Mouse (Mus musculus) left cerebral cortex, postnatal 25 days (tissue): ENCODE measurements around the gene Wipf2. TPM values are rescaled to one million over a fixed set of nuclear protein-coding genes. Genes with fewer than 3 reads are reported as not detected.

Experiments used
- DNase-seq, 2 experiments: peaks; one replicate each; pipeline ENCODE4 v3.0.0; 2022; ENCODE audit warnings: low spot score in 2 of 2, mixed read lengths in 1 of 2
- intact Hi-C: fragments of 180-260 bp; cut with DNase I; formaldehyde crosslinking; loops from one replicate; pipeline ENCODE4 v1.15.1; 2025
- total RNA-seq, 2 experiments: library from RNA; stranded (reverse); gene quantifications; 2 replicates each; pipeline ENCODE4 v1.2.3; 2021

The Wipf2 gene
- total RNA-seq, 2 experiments from 2014 or later: 61.3 to 63.3 TPM

- DNase-seq: no peak
- intact Hi-C loops: no loop called here
Observed at GRCm38 (mm10) chr11:98938701-98939083, 75.3 kb downstream of the Wipf2 start.

- intact Hi-C loops: no loop called here
- no peak for DNase-seq
Observed at GRCm38 (mm10) chr11:98939084-98939952, 75.9 kb downstream of the Wipf2 start.

- DNase-seq: peak in 1 of 2 experiments; percentile 82
- intact Hi-C loops: loop anchor here (1.0 kb wide), 1 partner anchor 26 kb away; no protein-coding TSS in a partner anchor
Observed at GRCm38 (mm10) chr11:98939953-98940641, 76.7 kb downstream of the Wipf2 start.

GRCm38 (mm10) chr11:98940776-98941175 lies 77.3 kb downstream of the Wipf2 start:
- intact Hi-C loops: loop anchor here (1.0 kb wide), 1 partner anchor 26 kb away; no protein-coding TSS in a partner anchor
- DNase-seq: no peak

- intact Hi-C loops: no loop called here
- DNase-seq: peak in 1 of 2 experiments; percentile 77
Observed at GRCm38 (mm10) chr11:98941341-98941825, 77.9 kb downstream of the Wipf2 start.

- intact Hi-C loops: no loop called here
- DNase-seq: peak in 1 of 2 experiments; percentile 66
Observed at GRCm38 (mm10) chr11:98941826-98942550, 78.5 kb downstream of the Wipf2 start.

- intact Hi-C loops: no loop called here
- no peak for DNase-seq
Observed at GRCm38 (mm10) chr11:98942555-98942922, 79.1 kb downstream of the Wipf2 start.

GRCm38 (mm10) chr11:98942923-98943641 lies 79.6 kb downstream of the Wipf2 start:
- intact Hi-C loops: no loop called here
- DNase-seq: no peak

- DNase-seq: no peak
- intact Hi-C loops: no loop called here
Observed at GRCm38 (mm10) chr11:98943741-98944461, 80.5 kb downstream of the Wipf2 start.

GRCm38 (mm10) chr11:98944897-98945604 lies 81.6 kb downstream of the Wipf2 start:
- DNase-seq: no peak
- intact Hi-C loops: no loop called here

- no peak for DNase-seq
- intact Hi-C loops: no loop called here
Observed at GRCm38 (mm10) chr11:98945605-98945977, 82.2 kb downstream of the Wipf2 start.

GRCm38 (mm10) chr11:98947969-98948569 lies 84.6 kb downstream of the Wipf2 start:
- no peak for DNase-seq
- intact Hi-C loops: no loop called here

- intact Hi-C loops: no loop called here
- DNase-seq: no peak
Observed at GRCm38 (mm10) chr11:98949242-98949957, 86.0 kb downstream of the Wipf2 start.

- DNase-seq: no peak
- intact Hi-C loops: no loop called here
Observed at GRCm38 (mm10) chr11:98949958-98950460, 86.6 kb downstream of the Wipf2 start.

- intact Hi-C loops: no loop called here
- no peak for DNase-seq
Observed at GRCm38 (mm10) chr11:98950484-98950883, 87.0 kb downstream of the Wipf2 start.

- DNase-seq: no peak
- intact Hi-C loops: no loop called here
Observed at GRCm38 (mm10) chr11:98951026-98951906, 87.8 kb downstream of the Wipf2 start.
